Mouse (Mus musculus) forebrain, embryonic 14.5 days (tissue): ENCODE measurements around the gene Ormdl2. TPM values are rescaled to one million over a fixed set of nuclear protein-coding genes. Genes with fewer than 3 reads are reported as not detected.

Experiments used
- ATAC-seq: fragments of 200-750 bp; cut with Nextera tagmentation; 2 replicates; pipeline ENCODE4 v1.8.0; 2017; ENCODE audit warnings: mild to moderate bottlenecking, moderate library complexity
- DNase-seq: peaks from one replicate; pipeline ENCODE4 v3.0.0-alpha.2; 2015; ENCODE audit warnings: low spot score
- H3K27ac ChIP-seq: fragments of 300-500 bp; sonication (generic); 2 replicates; pipeline ENCODE4 v1.5.1; 2014; ENCODE audit warnings: low read depth, mild to moderate bottlenecking, control low read depth, low read length, moderate library complexity
- H3K27me3 ChIP-seq: fragments of 300-500 bp; sonication (generic); replicated peaks from 2 replicates; pipeline ENCODE4 v1.6.1; 2014; ENCODE audit warnings: low read length, control low read depth, mixed read lengths; ENCODE audit not compliant: control insufficient read depth, insufficient read depth
- H3K36me3 ChIP-seq: fragments of 300-500 bp; sonication (generic); 2 replicates; pipeline ENCODE4 v1.6.1; 2014; ENCODE audit warnings: low read length, control low read depth; ENCODE audit not compliant: control insufficient read depth, insufficient read depth
- H3K4me1 ChIP-seq: fragments of 300-500 bp; sonication (generic); 2 replicates; pipeline ENCODE4 v1.6.1; 2014; ENCODE audit warnings: antibody characterized with exemption, low read length, control low read depth; ENCODE audit not compliant: control insufficient read depth, insufficient read depth
- H3K4me2 ChIP-seq: fragments of 300-500 bp; sonication (generic); 2 replicates; pipeline ENCODE4 v1.6.1; 2014; ENCODE audit warnings: mild to moderate bottlenecking, control low read depth, low read length
- H3K4me3 ChIP-seq: fragments of 300-500 bp; sonication (generic); 2 replicates; pipeline ENCODE4 v1.5.1; 2014; ENCODE audit warnings: low read depth, low read length, control low read depth
- H3K9ac ChIP-seq: fragments of 300-500 bp; sonication (generic); 2 replicates; pipeline ENCODE4 v1.6.1; 2014; ENCODE audit warnings: mild to moderate bottlenecking, low read length, control low read depth, moderate library complexity
- H3K9me3 ChIP-seq: fragments of 300-500 bp; sonication (generic); replicated peaks from 2 replicates; pipeline ENCODE4 v1.6.1; 2016; ENCODE audit warnings: low read length, control low read depth, mixed read lengths; ENCODE audit not compliant: control insufficient read depth
- WGBS: fragments of 180-500 bp; shearing (Covaris S2); extraction: QIAGEN DNeasy Blood & Tissue Kit; methylation state at CpG from one replicate; pipeline ENCODE4 v1.1.7; 2014; 5-methylcytosine and 5-hydroxymethylcytosine counted together
- polyA plus RNA-seq: library from polyadenylated mRNA; unstranded; fragments of >200 nt; fragmentation: Nextera tagmentation; extraction: Ambion mirVana; gene quantifications from 2 replicates; pipeline ENCODE4 v1.2.1, GENCODE M21; 2014

Gene Ormdl2
- polyA plus RNA-seq, 1 experiment from 2014 or later = 44.3 TPM

- Histone ChIP-seq H3K27me3 (no peaks in the 10 kb centered on the region), H3K9ac (no peak overlapping the region), H3K4me2 (no peak overlapping the region), H3K36me3 (peaks cover 7% of the 10 kb centered on the region; the same call in 1 of the 2 replicates), H3K4me1 (peaks cover 8% of the 10 kb centered on the region; the same call in 1 of the 2 replicates), H3K9me3 (no peaks in the 10 kb centered on the region), H3K27ac (no peak overlapping the region), H3K4me3 (no peak overlapping the region)
- ATAC-seq = no peak
- WGBS = 98% methylated on average over 8 of the region's 8 CpGs
- DNase-seq = no peak
These were observed 22.8 kb downstream of the Ormdl2 start for GRCm38 (mm10) chr10:128798676-128799075.

- Histone ChIP-seq H3K4me1 (no peaks in the 10 kb centered on the region), H3K9ac (no peak overlapping the region), H3K36me3 (peaks cover 7% of the 10 kb centered on the region; the same call in 1 of the 2 replicates), H3K27ac (no peak overlapping the region), H3K4me2 (no peak overlapping the region), H3K9me3 (no peaks in the 10 kb centered on the region), H3K4me3 (no peak overlapping the region), H3K27me3 (no peaks in the 10 kb centered on the region)
- ATAC-seq (no peak), DNase-seq (no peak)
- WGBS = 91% methylated on average over 3 of the region's 3 CpGs
These were observed 25.9 kb downstream of the Ormdl2 start for GRCm38 (mm10) chr10:128795581-128795980.

DNA sequence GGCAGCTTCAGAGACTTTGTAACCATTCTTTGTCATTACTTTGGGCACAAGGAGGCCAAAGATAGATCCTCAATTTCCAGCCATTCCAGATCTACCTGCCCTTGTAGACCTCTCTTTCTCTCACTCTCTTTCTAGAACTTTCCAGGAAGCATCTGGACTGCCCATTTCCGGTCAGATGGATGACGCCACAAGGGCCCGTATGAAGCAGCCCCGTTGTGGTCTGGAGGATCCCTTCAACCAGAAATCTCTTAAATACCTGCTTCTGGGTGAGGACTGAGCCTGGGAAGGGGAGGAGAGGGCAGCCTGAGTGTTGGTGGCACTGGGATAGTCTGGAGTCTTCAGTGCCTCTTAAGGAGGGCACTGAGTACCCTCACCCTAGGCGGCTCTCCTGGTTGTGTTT lies 27.1 kb downstream of the Ormdl2 start:
- H3K27ac ChIP-seq = no peak overlapping the region
- no peak overlapping the region for H3K4me2 ChIP-seq
- DNase-seq (no peak), ATAC-seq (no peak)
- no peaks in the 10 kb centered on the region for H3K9me3 ChIP-seq
- H3K9ac ChIP-seq = no peak overlapping the region
- no peak overlapping the region for H3K4me3 ChIP-seq
- WGBS = 95% methylated on average over 5 of the region's 5 CpGs
- H3K27me3 ChIP-seq = no peaks in the 10 kb centered on the region
- H3K36me3 ChIP-seq = no peaks in the 10 kb centered on the region
- no peaks in the 10 kb centered on the region for H3K4me1 ChIP-seq

DNA sequence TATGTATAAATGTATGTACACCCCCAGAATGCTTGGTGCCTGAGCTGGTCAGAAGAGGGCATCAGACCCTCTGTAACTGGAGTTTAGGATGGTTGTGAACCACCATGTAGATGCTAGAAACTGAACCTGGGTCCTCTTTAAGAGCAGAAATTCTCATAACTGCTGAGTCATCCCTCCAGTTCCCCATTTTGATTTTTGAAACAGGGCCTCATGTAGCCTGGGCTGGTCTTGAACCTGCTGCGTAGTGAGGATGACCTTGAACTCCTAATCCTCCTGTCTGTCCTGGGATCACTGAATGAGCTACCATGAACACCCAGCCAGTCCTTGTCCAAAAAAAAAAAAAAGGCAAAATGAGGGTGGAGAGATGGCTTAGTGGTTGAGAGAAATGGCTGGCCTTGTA lies 28.2 kb downstream of the Ormdl2 start:
- Histone ChIP-seq H3K9ac (no peak overlapping the region), H3K36me3 (no peaks in the 10 kb centered on the region), H3K4me1 (no peaks in the 10 kb centered on the region), H3K9me3 (no peaks in the 10 kb centered on the region), H3K27me3 (no peaks in the 10 kb centered on the region), H3K4me3 (no peak overlapping the region), H3K4me2 (no peak overlapping the region), H3K27ac (no peak overlapping the region)
- ATAC-seq (no peak), DNase-seq (no peak)
- 92% methylated on average over 1 of the region's 1 CpGs for WGBS

DNA sequence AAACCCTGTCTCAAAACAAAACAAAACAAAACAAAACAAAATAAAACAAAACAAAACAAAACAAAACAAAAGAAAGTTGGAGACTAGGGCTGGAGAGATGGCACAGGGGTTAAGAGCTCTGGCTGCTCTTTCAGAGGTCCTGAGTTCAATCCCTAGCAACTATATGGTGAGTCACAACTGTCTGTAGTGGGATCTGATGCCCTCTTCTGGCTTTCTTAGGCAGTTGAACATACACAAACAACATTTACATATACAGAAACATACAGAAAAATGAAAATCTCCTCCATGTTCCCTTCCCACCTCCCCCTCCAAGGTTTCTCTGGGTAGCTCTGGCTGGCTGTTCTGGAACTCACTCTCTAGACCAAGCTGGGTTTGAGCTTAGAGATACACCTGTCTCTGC lies 29.4 kb downstream of the Ormdl2 start:
- no peaks in the 10 kb centered on the region for H3K36me3 ChIP-seq
- H3K27ac ChIP-seq = no peak overlapping the region
- no peaks in the 10 kb centered on the region for H3K9me3 ChIP-seq
- H3K27me3 ChIP-seq = no peaks in the 10 kb centered on the region
- ATAC-seq (no peak), DNase-seq (no peak)
- no peak overlapping the region for H3K4me2 ChIP-seq
- no peak overlapping the region for H3K4me3 ChIP-seq
- no peak overlapping the region for H3K9ac ChIP-seq
- no peaks in the 10 kb centered on the region for H3K4me1 ChIP-seq

- no peak within 1 kb of the TSS for H3K4me3 ChIP-seq
- no peaks in the 10 kb centered on the region for H3K36me3 ChIP-seq
- H3K4me2 ChIP-seq = no peak within 1 kb of the TSS
- no peaks in the 10 kb centered on the region for H3K9me3 ChIP-seq
- H3K4me1 ChIP-seq = no peaks in the 10 kb centered on the region
- no peak within 1 kb of the TSS for H3K9ac ChIP-seq
- H3K27ac ChIP-seq = no peak within 1 kb of the TSS
- whole genome bisulfite sequencing = 67% methylated on average over 7 of the region's 7 CpGs
- no peaks in the 10 kb centered on the region for H3K27me3 ChIP-seq
- DNase-seq = no peak
- no peak for ATAC-seq
These were observed 30.9 kb downstream of the Ormdl2 start, which contains the start of gene Mmp19 for GRCm38 (mm10) chr10:128790398-128791124. TSS of gene Mmp19 (plus strand) at chr10:128790910.

DNA sequence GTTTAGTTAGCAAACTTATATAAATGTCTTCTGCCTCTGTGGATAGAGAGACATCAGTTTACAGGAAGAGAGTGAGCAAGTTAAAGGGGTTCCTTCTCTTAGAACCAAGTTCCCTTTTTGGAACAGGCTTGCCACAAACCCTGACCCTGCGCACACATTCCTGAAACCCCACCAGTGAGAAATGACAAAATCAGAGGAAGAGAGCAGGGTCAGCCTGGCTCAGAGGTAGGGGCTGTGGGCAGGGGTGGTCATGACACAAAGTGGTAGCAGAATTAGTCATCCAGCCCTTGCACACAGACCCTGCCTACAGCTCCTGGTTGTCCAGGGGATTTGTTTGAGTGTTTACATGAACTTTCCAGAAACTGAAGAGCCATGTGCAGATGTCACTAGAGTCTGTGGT lies 41.2 kb downstream of the Ormdl2 start:
- 100% methylated on average over 1 of the region's 1 CpGs for WGBS
- ATAC-seq (no peak), DNase-seq (no peak)
- H3K36me3 ChIP-seq = no peaks in the 10 kb centered on the region
- no peaks in the 10 kb centered on the region for H3K4me1 ChIP-seq
- no peak overlapping the region for H3K4me2 ChIP-seq
- no peak overlapping the region for H3K27ac ChIP-seq
- H3K4me3 ChIP-seq = no peak overlapping the region
- H3K9me3 ChIP-seq = no peaks in the 10 kb centered on the region
- H3K9ac ChIP-seq = no peak overlapping the region
- H3K27me3 ChIP-seq = no peaks in the 10 kb centered on the region

GRCm38 (mm10) chr10:128779011-128779795 lies 42.2 kb downstream of the Ormdl2 start:
- WGBS = 46% methylated on average over 8 of the region's 8 CpGs
- Histone ChIP-seq H3K4me1 (no peaks in the 10 kb centered on the region), H3K27me3 (no peaks in the 10 kb centered on the region), H3K9ac (no peak overlapping the region), H3K4me3 (no peak overlapping the region), H3K27ac (no peak overlapping the region), H3K9me3 (no peaks in the 10 kb centered on the region), H3K4me2 (no peak overlapping the region), H3K36me3 (no peaks in the 10 kb centered on the region)
- DNase-seq = no peak
- no peak for ATAC-seq

DNA sequence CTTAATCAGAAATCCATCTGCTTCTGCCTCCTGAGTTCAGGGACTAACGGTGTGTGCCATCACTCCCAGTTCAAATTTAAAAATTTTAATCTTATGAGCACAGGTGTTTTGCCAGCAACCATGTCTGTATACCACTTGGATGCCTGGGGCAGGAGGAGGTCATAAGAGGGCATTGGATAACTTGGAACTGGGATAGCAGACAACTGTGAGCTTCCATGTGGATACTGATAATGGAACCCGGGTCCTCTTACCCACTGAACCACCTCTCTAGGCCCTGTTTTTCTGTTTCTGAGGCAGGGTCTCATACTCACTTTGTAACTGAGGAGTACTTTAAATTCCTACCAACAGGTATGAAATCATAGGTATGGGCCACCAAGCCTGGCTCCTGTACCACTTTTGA lies 43.0 kb downstream of the Ormdl2 start:
- no peak for DNase-seq
- no peaks in the 10 kb centered on the region for H3K27me3 ChIP-seq

More for the DNA sequence above, 43.0 kb downstream of the Ormdl2 start:
- Histone ChIP-seq H3K27ac (no peak overlapping the region), H3K4me1 (no peaks in the 10 kb centered on the region), H3K4me3 (no peak overlapping the region), H3K9ac (no peak overlapping the region), H3K36me3 (no peaks in the 10 kb centered on the region), H3K9me3 (no peaks in the 10 kb centered on the region), H3K4me2 (no peak overlapping the region)
- no peak for ATAC-seq
- WGBS = 92% methylated on average over 2 of the region's 2 CpGs
